Mouse (Mus musculus) embryonic facial prominence, embryonic 10.5 days (tissue): ENCODE data around the gene Ddx23. TPM values are rescaled to one million over a fixed set of nuclear protein-coding genes. Genes with fewer than 3 reads are reported as not detected.

ENCODE experiments used
- DNase-seq: peaks from one replicate; pipeline ENCODE4 v3.0.0-alpha.2; 2017; ENCODE audit warnings: low spot score
- H3K27ac ChIP-seq: fragments of 300-500 bp; sonication (generic); replicated peaks from 2 replicates; pipeline ENCODE4 v1.5.1; 2016; ENCODE audit warnings: mild to moderate bottlenecking
- H3K27me3 ChIP-seq: fragments of 300-500 bp; sonication (generic); replicated peaks from 2 replicates; pipeline ENCODE4 v1.6.1; 2016; ENCODE audit warnings: low read depth, mild to moderate bottlenecking; ENCODE audit not compliant: poor library complexity, severe bottlenecking
- H3K36me3 ChIP-seq: fragments of 300-500 bp; sonication (generic); replicated peaks from 2 replicates; pipeline ENCODE4 v1.6.1; 2016; ENCODE audit warnings: mild to moderate bottlenecking, moderate library complexity
- H3K4me1 ChIP-seq: fragments of 300-500 bp; sonication (generic); 2 replicates; pipeline ENCODE4 v1.6.1; 2016
- H3K4me3 ChIP-seq: fragments of 300-500 bp; sonication (generic); 2 replicates; pipeline ENCODE4 v1.5.1; 2016; ENCODE audit warnings: mild to moderate bottlenecking, moderate library complexity
- H3K9me3 ChIP-seq: fragments of 300-500 bp; sonication (generic); 2 replicates; pipeline ENCODE4 v1.6.1; 2016; ENCODE audit warnings: mild to moderate bottlenecking
- WGBS: fragments of 180-500 bp; shearing (Covaris S2); methylation state at CpG from one replicate; pipeline ENCODE4 v1.1.7; 2016; 5-methylcytosine and 5-hydroxymethylcytosine counted together
- polyA plus RNA-seq: library from polyadenylated mRNA; unstranded; fragments of >200 nt; fragmentation: Nextera tagmentation; extraction: Ambion mirVana; gene quantifications from 2 replicates; pipeline ENCODE4 v1.2.1, GENCODE M21; 2016

Ddx23 gene
- polyA plus RNA-seq, 1 experiment from 2014 or later = 31.2 TPM

DNA sequence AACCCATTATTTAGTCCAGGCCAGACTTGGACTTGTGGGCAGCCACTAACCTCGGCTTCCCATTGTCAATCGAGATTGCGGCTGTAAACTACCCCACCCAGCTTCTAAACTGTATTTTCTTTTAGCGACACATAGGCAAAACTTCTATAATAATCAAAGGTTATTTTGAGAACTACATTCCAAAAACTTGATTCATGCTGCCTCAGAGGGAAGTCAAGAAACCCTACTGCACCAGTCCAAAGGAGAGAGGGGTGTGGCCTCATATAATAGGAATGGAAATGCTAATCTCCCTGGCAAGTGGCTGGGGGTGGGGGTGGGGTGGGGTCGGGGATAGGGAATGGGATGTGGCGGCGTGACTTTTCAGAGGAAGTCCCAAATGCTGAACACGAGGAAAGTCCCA is 36.6 kb downstream of the Ddx23 start:
- Histone ChIP-seq H3K4me3 (no peak overlapping the region), H3K27me3 (peaks cover 64% of the 10 kb centered on the region), H3K4me1 (peaks cover 53% of the 10 kb centered on the region), H3K9me3 (no peaks in the 10 kb centered on the region; the same call in 1 of the 2 replicates), H3K36me3 (no peaks in the 10 kb centered on the region), H3K27ac (no peak overlapping the region)
- DNase-seq = no peak
- 37% methylated on average over 8 of the region's 8 CpGs for WGBS

DNA sequence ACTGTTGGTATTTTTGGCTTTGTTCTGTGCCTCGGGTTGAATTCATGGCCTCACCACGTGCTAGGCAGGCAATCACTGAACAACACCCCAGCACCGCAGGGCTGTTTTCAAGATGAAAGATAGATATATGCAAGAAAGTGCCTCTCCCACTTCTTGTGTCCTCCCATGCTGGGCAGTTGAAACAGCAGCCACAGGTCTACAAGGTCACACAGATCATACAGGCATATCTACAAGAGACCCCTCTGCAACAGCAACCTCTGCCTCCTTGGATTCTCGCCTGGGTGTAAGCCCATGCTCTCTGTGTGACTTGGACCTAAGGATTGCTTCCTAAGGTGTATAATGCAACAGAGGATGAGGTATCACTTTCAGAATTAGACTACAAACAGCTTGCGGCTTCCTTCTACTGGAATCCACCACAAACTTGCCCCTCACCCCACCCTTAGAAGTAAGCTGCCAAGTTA is 39.3 kb downstream of the Ddx23 start:
- 61% methylated on average over 5 of the region's 5 CpGs for WGBS

DNA sequence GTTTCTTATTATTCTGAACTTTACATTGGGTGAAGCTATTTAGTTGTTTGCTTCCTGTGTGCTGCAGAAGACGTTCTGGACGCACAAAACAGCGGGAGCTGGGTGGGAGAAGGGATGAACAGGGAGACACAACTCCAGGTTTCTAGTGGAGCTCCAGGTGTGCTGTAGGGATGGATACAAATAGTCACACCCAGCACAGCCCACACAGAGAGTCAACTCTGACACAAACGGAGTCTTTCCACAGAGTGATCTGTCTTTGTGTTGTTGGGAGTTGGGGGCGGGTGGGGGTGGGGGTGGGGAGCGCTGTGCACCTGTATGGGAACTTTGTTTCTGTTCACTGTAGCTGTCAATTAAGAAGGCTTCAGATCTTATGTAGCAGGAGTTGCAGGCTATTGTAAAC is 40.0 kb downstream of the Ddx23 start:
- Histone ChIP-seq H3K9me3 (peaks cover 4% of the 10 kb centered on the region; the same call in 1 of the 2 replicates), H3K36me3 (no peaks in the 10 kb centered on the region), H3K27ac (no peak overlapping the region), H3K4me3 (no peak overlapping the region), H3K27me3 (peaks cover 31% of the 10 kb centered on the region), H3K4me1 (peaks cover 22% of the 10 kb centered on the region)
- DNase-seq = no peak
- WGBS = 15% methylated on average over 6 of the region's 6 CpGs

More for the DNA sequence above, 39.3 kb downstream of the Ddx23 start:
- H3K9me3 ChIP-seq = peaks cover 1% of the 10 kb centered on the region; the same call in 1 of the 2 replicates
- peaks cover 38% of the 10 kb centered on the region for H3K27me3 ChIP-seq
- no peak overlapping the region for H3K27ac ChIP-seq
- H3K4me3 ChIP-seq = no peak overlapping the region
- peaks cover 26% of the 10 kb centered on the region for H3K4me1 ChIP-seq
- H3K36me3 ChIP-seq = no peaks in the 10 kb centered on the region
- DNase-seq = no peak

- peaks cover 4% of the 10 kb centered on the region; the same call in 1 of the 2 replicates for H3K9me3 ChIP-seq
- WGBS = 7% methylated on average over 7 of the region's 7 CpGs
- H3K27ac ChIP-seq = no peak overlapping the region
- no peaks in the 10 kb centered on the region for H3K36me3 ChIP-seq
- H3K27me3 ChIP-seq = peaks cover 27% of the 10 kb centered on the region
- DNase-seq = no peak
- H3K4me1 ChIP-seq = peaks cover 22% of the 10 kb centered on the region
- H3K4me3 ChIP-seq = no peak overlapping the region
These were observed 40.5 kb downstream of the Ddx23 start for GRCm38 (mm10) chr15:98622199-98622598.

- peaks cover 16% of the 10 kb centered on the region for H3K4me1 ChIP-seq
- H3K27me3 ChIP-seq = peaks cover 22% of the 10 kb centered on the region
- H3K4me3 ChIP-seq = peak overlapping the region; percentile 11
- peaks cover 4% of the 10 kb centered on the region; the same call in 1 of the 2 replicates for H3K9me3 ChIP-seq
- 2% methylated on average over 12 of the region's 12 CpGs for WGBS
- H3K27ac ChIP-seq = no peak overlapping the region
- H3K36me3 ChIP-seq = no peaks in the 10 kb centered on the region
- DNase-seq = peak; percentile 89
These were observed 45.5 kb downstream of the Ddx23 start for GRCm38 (mm10) chr15:98617176-98617537.

GRCm38 (mm10) chr15:98616362-98617175 is 46.1 kb downstream of the Ddx23 start:
- peak overlapping the region; percentile 11 for H3K4me3 ChIP-seq
- H3K4me1 ChIP-seq = peaks cover 15% of the 10 kb centered on the region
- H3K9me3 ChIP-seq = peaks cover 4% of the 10 kb centered on the region; the same call in 1 of the 2 replicates
- H3K27me3 ChIP-seq = peaks cover 17% of the 10 kb centered on the region
- WGBS = 32% methylated on average over 20 of the region's 20 CpGs
- H3K36me3 ChIP-seq = no peaks in the 10 kb centered on the region
- H3K27ac ChIP-seq = no peak overlapping the region
- DNase-seq = peak; percentile 42

DNA sequence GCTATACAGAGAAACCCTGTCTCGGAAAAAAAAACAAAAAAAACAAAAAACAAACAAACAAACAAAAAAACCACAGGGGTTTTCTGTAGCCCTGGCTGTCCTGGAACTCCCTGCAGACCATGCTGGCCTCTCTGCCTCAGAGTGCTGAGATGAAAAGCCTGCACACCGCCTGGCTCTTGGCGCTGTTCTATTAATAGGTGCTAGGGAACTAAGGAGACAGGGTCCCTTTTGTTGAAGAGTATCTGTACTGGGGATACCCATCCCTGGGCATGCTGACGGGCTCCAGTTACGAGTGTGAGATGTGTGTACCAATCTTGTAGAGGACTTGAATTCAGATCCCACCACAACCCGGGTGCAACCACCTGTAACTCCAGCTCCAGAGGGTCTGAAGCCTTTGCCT is 46.9 kb downstream of the Ddx23 start:
- Histone ChIP-seq H3K4me3 (no peak overlapping the region), H3K9me3 (peaks cover 4% of the 10 kb centered on the region; the same call in 1 of the 2 replicates), H3K36me3 (no peaks in the 10 kb centered on the region), H3K27ac (no peak overlapping the region), H3K27me3 (peaks cover 22% of the 10 kb centered on the region), H3K4me1 (peaks cover 15% of the 10 kb centered on the region)
- DNase-seq = no peak
- WGBS = 61% methylated on average over 6 of the region's 6 CpGs

- DNase-seq = no peak
- no peak overlapping the region for H3K27ac ChIP-seq
- WGBS = 55% methylated on average over 6 of the region's 6 CpGs
- H3K4me1 ChIP-seq = peaks cover 20% of the 10 kb centered on the region
- peaks cover 25% of the 10 kb centered on the region for H3K27me3 ChIP-seq
- peaks cover 4% of the 10 kb centered on the region; the same call in 1 of the 2 replicates for H3K9me3 ChIP-seq
- no peaks in the 10 kb centered on the region for H3K36me3 ChIP-seq
- H3K4me3 ChIP-seq = no peak overlapping the region
These were observed 47.7 kb downstream of the Ddx23 start for GRCm38 (mm10) chr15:98614971-98615370.

- Histone ChIP-seq H3K27ac (no peak overlapping the region), H3K9me3 (peaks cover 4% of the 10 kb centered on the region; the same call in 1 of the 2 replicates), H3K27me3 (peaks cover 25% of the 10 kb centered on the region), H3K4me3 (no peak overlapping the region), H3K36me3 (no peaks in the 10 kb centered on the region), H3K4me1 (peaks cover 24% of the 10 kb centered on the region)
- 73% methylated on average over 9 of the region's 9 CpGs for WGBS
- no peak for DNase-seq
These were observed 48.1 kb downstream of the Ddx23 start for GRCm38 (mm10) chr15:98614551-98614950.

GRCm38 (mm10) chr15:98612229-98612628 is 50.5 kb downstream of the Ddx23 start:
- Histone ChIP-seq H3K36me3 (no peaks in the 10 kb centered on the region), H3K27ac (no peak overlapping the region), H3K9me3 (no peaks in the 10 kb centered on the region), H3K4me3 (no peak overlapping the region), H3K4me1 (peaks cover 44% of the 10 kb centered on the region), H3K27me3 (peaks cover 25% of the 10 kb centered on the region)
- WGBS = 94% methylated on average over 3 of the region's 3 CpGs
- no peak for DNase-seq

GRCm38 (mm10) chr15:98610131-98610633 is 52.5 kb downstream of the Ddx23 start:
- H3K9me3 ChIP-seq = no peaks in the 10 kb centered on the region
- H3K27me3 ChIP-seq = peaks cover 15% of the 10 kb centered on the region
- H3K4me3 ChIP-seq = peak overlapping the region; percentile 77
- peak overlapping the region; percentile 98 for H3K27ac ChIP-seq
- peak; percentile 47 for DNase-seq
- peaks cover 49% of the 10 kb centered on the region for H3K4me1 ChIP-seq
- peaks cover 13% of the 10 kb centered on the region for H3K36me3 ChIP-seq
- WGBS = 2% methylated on average over 12 of the region's 12 CpGs

DNA sequence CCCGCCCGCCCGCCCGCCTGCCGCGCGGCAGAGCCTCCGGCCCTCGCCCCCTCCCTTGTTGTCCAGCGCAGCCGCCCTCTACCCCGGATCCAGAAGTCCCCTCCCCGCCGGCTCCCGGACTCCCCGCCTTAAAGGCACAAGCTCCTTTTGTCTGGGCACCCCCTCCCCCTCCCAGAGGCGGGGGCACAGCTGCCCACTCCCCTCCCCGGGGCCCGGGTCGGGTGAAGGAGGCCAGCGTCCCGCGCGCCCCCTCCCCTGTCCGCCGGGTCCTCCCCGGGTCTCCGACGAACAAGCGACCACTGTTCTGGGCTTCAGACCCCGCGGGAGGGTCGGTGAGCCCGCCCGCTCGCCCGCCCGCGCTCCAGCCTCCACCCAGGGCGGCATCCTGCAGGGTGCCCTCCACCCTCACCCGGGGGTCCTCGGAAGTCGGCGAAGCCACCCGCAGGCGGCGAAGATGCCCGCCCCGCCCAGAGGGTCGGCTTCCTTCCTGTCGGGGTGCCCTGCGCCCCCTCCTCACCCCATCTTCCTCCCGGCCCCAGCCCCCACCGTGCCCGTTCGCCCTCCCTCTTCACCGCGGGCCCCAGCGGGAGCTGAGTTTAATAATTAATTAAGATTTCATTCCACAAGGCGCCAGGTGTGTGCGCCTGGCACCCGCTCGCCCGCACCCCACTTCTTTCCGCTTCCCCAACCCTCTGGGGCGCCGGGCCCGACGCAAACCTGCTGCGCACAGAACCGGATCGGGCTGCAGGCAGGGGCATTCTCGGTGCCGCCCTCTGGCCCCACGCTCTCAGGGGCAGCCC is 53.2 kb downstream of the Ddx23 start, which contains the start of gene Adcy6:
Gene Adcy6, minus strand, starts transcription at position 746 of the 800 bp plus-strand sequence.
- peaks cover 46% of the 10 kb centered on the region for H3K4me1 ChIP-seq
- H3K27me3 ChIP-seq = peaks cover 12% of the 10 kb centered on the region
- peak within 1 kb of the TSS; percentile 98 for H3K27ac ChIP-seq
- H3K4me3 ChIP-seq = peak within 1 kb of the TSS; percentile 77
- DNase-seq = peak; percentile 93
- no peaks in the 10 kb centered on the region for H3K9me3 ChIP-seq
- WGBS = under 1% methylated on average over 65 of the region's 75 CpGs
- peaks cover 19% of the 10 kb centered on the region for H3K36me3 ChIP-seq
